Mouse (Mus musculus) heart, embryonic 12.5 days (tissue): ENCODE data around the gene Rims3. TPM values are rescaled to one million over a fixed set of nuclear protein-coding genes. Genes with fewer than 3 reads are reported as not detected.

Experiments used
- ATAC-seq: fragments of 200-750 bp; cut with Nextera tagmentation; 2 replicates; pipeline ENCODE4 v1.8.0; 2017; ENCODE audit warnings: moderate TSS enrichment, moderate library complexity; ENCODE audit not compliant: insufficient number of reproducible peaks, low FRiP score
- H3K27ac ChIP-seq: fragments of 300-500 bp; sonication (generic); 2 replicates; pipeline ENCODE4 v1.5.1; 2016; ENCODE audit warnings: mild to moderate bottlenecking, moderate library complexity; ENCODE audit not compliant: poor library complexity, severe bottlenecking
- H3K27me3 ChIP-seq: fragments of 300-500 bp; sonication (generic); replicated peaks from 2 replicates; pipeline ENCODE4 v1.6.1; 2016; ENCODE audit warnings: mild to moderate bottlenecking, moderate library complexity
- H3K36me3 ChIP-seq: fragments of 300-500 bp; sonication (generic); 2 replicates; pipeline ENCODE4 v1.6.1; 2016; ENCODE audit warnings: mild to moderate bottlenecking, moderate library complexity
- H3K4me1 ChIP-seq: fragments of 300-500 bp; sonication (generic); replicated peaks from 2 replicates; pipeline ENCODE4 v1.6.1; 2016; ENCODE audit warnings: mild to moderate bottlenecking
- H3K4me2 ChIP-seq: fragments of 300-500 bp; sonication (generic); 2 replicates; pipeline ENCODE4 v1.6.1; 2016; ENCODE audit warnings: mild to moderate bottlenecking, moderate library complexity
- H3K4me3 ChIP-seq: fragments of 300-500 bp; sonication (generic); 2 replicates; pipeline ENCODE4 v1.5.1; 2016; ENCODE audit warnings: mild to moderate bottlenecking
- H3K9ac ChIP-seq: fragments of 300-500 bp; sonication (generic); 2 replicates; pipeline ENCODE4 v1.6.1; 2016; ENCODE audit warnings: mild to moderate bottlenecking, moderate library complexity
- H3K9me3 ChIP-seq: fragments of 300-500 bp; sonication (generic); replicated peaks from 2 replicates; pipeline ENCODE4 v1.6.1; 2016; ENCODE audit warnings: mild to moderate bottlenecking, moderate library complexity
- WGBS: fragments of 180-500 bp; shearing (Covaris S2); methylation state at CpG from one replicate; pipeline ENCODE4 v1.1.7; 2016; 5-methylcytosine and 5-hydroxymethylcytosine counted together
- polyA plus RNA-seq: library from polyadenylated mRNA; unstranded; fragments of >200 nt; fragmentation: Nextera tagmentation; extraction: Ambion mirVana; gene quantifications from 2 replicates; pipeline ENCODE4 v1.2.1, GENCODE M21; 2016

Rims3 gene
- polyA plus RNA-seq, 1 experiment from 2014 or later: 1.8 TPM

- Histone ChIP-seq H3K27ac (no peak overlapping the region), H3K4me3 (no peak overlapping the region), H3K27me3 (no peaks in the 10 kb centered on the region), H3K9me3 (no peaks in the 10 kb centered on the region), H3K4me1 (peaks cover 46% of the 10 kb centered on the region), H3K9ac (no peak overlapping the region), H3K4me2 (no peak overlapping the region), H3K36me3 (peaks cover 4% of the 10 kb centered on the region; the same call in 1 of the 2 replicates)
- WGBS: 89% methylated on average over 2 of the region's 2 CpGs
- no peak for ATAC-seq
Measured at GRCm38 (mm10) chr4:120822191-120822911, 32.3 kb upstream of the Rims3 start.

- peak; percentile 98 for ATAC-seq
- Histone ChIP-seq H3K4me3 (peak overlapping the region; percentile 66), H3K27ac (peak overlapping the region; percentile 99), H3K27me3 (no peaks in the 10 kb centered on the region), H3K4me2 (peak overlapping the region; percentile 88), H3K9ac (peak overlapping the region; percentile 98), H3K36me3 (peaks cover 4% of the 10 kb centered on the region; the same call in 1 of the 2 replicates), H3K4me1 (peaks cover 26% of the 10 kb centered on the region), H3K9me3 (no peaks in the 10 kb centered on the region)
- under 1% methylated on average over 53 of the region's 53 CpGs for WGBS
Measured at GRCm38 (mm10) chr4:120825100-120825553, 29.5 kb upstream of the Rims3 start.

GRCm38 (mm10) chr4:120825577-120826326, 28.9 kb upstream of the Rims3 start:
- ATAC-seq: peak; percentile 97
- Histone ChIP-seq H3K9me3 (no peaks in the 10 kb centered on the region), H3K36me3 (peaks cover 4% of the 10 kb centered on the region; the same call in 1 of the 2 replicates), H3K4me3 (peak overlapping the region; percentile 66), H3K9ac (peak overlapping the region; percentile 98), H3K4me1 (peaks cover 24% of the 10 kb centered on the region), H3K27ac (peak overlapping the region; percentile 99), H3K27me3 (no peaks in the 10 kb centered on the region), H3K4me2 (peak overlapping the region; percentile 88)
- WGBS: under 1% methylated on average over 53 of the region's 55 CpGs

- Histone ChIP-seq H3K27me3 (no peaks in the 10 kb centered on the region), H3K9ac (no peak overlapping the region), H3K4me1 (peaks cover 23% of the 10 kb centered on the region), H3K4me2 (peak overlapping the region; percentile 88), H3K9me3 (no peaks in the 10 kb centered on the region), H3K4me3 (no peak overlapping the region), H3K36me3 (peaks cover 4% of the 10 kb centered on the region; the same call in 1 of the 2 replicates), H3K27ac (peak overlapping the region; percentile 99; the same call in 1 of the 2 replicates)
- no peak for ATAC-seq
- 91% methylated on average over 6 of the region's 6 CpGs for WGBS
Measured at GRCm38 (mm10) chr4:120826418-120826817, 28.2 kb upstream of the Rims3 start.

- H3K27me3 ChIP-seq: no peaks in the 10 kb centered on the region
- H3K4me2 ChIP-seq: no peak overlapping the region
- H3K9me3 ChIP-seq: no peaks in the 10 kb centered on the region
- no peak for ATAC-seq
- H3K36me3 ChIP-seq: no peaks in the 10 kb centered on the region
- no peaks in the 10 kb centered on the region for H3K4me1 ChIP-seq
- 58% methylated on average over 5 of the region's 5 CpGs for WGBS
- no peak overlapping the region for H3K9ac ChIP-seq
- no peak overlapping the region for H3K4me3 ChIP-seq
- no peak overlapping the region for H3K27ac ChIP-seq
Measured at GRCm38 (mm10) chr4:120830767-120831166, 23.8 kb upstream of the Rims3 start.

GRCm38 (mm10) chr4:120831472-120831871, 23.1 kb upstream of the Rims3 start, which contains the start of gene Nfyc:
TSS of gene Nfyc (minus strand) at chr4:120831572.
- 83% methylated on average over 4 of the region's 4 CpGs for WGBS
- Histone ChIP-seq H3K27me3 (no peaks in the 10 kb centered on the region), H3K4me2 (no peak within 1 kb of the TSS), H3K27ac (no peak within 1 kb of the TSS), H3K36me3 (no peaks in the 10 kb centered on the region), H3K9ac (no peak within 1 kb of the TSS), H3K9me3 (no peaks in the 10 kb centered on the region), H3K4me1 (no peaks in the 10 kb centered on the region), H3K4me3 (no peak within 1 kb of the TSS)
- no peak for ATAC-seq

GRCm38 (mm10) chr4:120841342-120841741, 13.3 kb upstream of the Rims3 start:
- Histone ChIP-seq H3K9ac (no peak overlapping the region), H3K4me1 (0 out of 2 replicates have a peak, but pooled peaks cover 3% of the 10 kb centered on the region), H3K4me2 (no peak overlapping the region), H3K4me3 (no peak overlapping the region), H3K36me3 (no peaks in the 10 kb centered on the region), H3K27ac (no peak overlapping the region), H3K9me3 (no peaks in the 10 kb centered on the region), H3K27me3 (peaks cover 15% of the 10 kb centered on the region)
- no peak for ATAC-seq
- 77% methylated on average over 3 of the region's 3 CpGs for WGBS

GRCm38 (mm10) chr4:120844423-120845082, 10.1 kb upstream of the Rims3 start:
- no peaks in the 10 kb centered on the region for H3K9me3 ChIP-seq
- ATAC-seq: no peak; the same call in 1 of the 2 replicates
- H3K9ac ChIP-seq: no peak overlapping the region
- 0 out of 2 replicates have a peak, but pooled peaks cover 3% of the 10 kb centered on the region for H3K4me1 ChIP-seq
- H3K4me3 ChIP-seq: no peak overlapping the region
- H3K4me2 ChIP-seq: no peak overlapping the region; the same call in 1 of the 2 replicates
- 32% methylated on average over 7 of the region's 7 CpGs for WGBS
- H3K36me3 ChIP-seq: no peaks in the 10 kb centered on the region
- H3K27me3 ChIP-seq: peaks cover 29% of the 10 kb centered on the region
- no peak overlapping the region for H3K27ac ChIP-seq

- H3K27me3 ChIP-seq: peaks cover 30% of the 10 kb centered on the region
Measured at GRCm38 (mm10) chr4:120845098-120845497, 9.5 kb upstream of the Rims3 start.

GRCm38 (mm10) chr4:120848909-120849308, 5.7 kb upstream of the Rims3 start:
- H3K27ac ChIP-seq: no peak overlapping the region
- H3K4me2 ChIP-seq: no peak overlapping the region
- ATAC-seq: no peak
- H3K4me3 ChIP-seq: no peak overlapping the region
- H3K4me1 ChIP-seq: 0 out of 2 replicates have a peak, but pooled peaks cover 3% of the 10 kb centered on the region
- no peak overlapping the region for H3K9ac ChIP-seq
- H3K36me3 ChIP-seq: no peaks in the 10 kb centered on the region
- peaks cover 47% of the 10 kb centered on the region for H3K27me3 ChIP-seq
- WGBS: 74% methylated on average over 6 of the region's 6 CpGs
- H3K9me3 ChIP-seq: peaks cover 2% of the 10 kb centered on the region; the same call in 1 of the 2 replicates

More at GRCm38 (mm10) chr4:120845098-120845497, 9.5 kb upstream of the Rims3 start:
- Histone ChIP-seq H3K27ac (no peak overlapping the region), H3K4me2 (no peak overlapping the region), H3K9ac (no peak overlapping the region), H3K4me1 (0 out of 2 replicates have a peak, but pooled peaks cover 3% of the 10 kb centered on the region), H3K36me3 (no peaks in the 10 kb centered on the region), H3K9me3 (no peaks in the 10 kb centered on the region), H3K4me3 (no peak overlapping the region)
- ATAC-seq: no peak
- 63% methylated on average over 4 of the region's 4 CpGs for WGBS
